Mouse (Mus musculus): ENCODE measurements around the gene Mydgf.

DNA sequence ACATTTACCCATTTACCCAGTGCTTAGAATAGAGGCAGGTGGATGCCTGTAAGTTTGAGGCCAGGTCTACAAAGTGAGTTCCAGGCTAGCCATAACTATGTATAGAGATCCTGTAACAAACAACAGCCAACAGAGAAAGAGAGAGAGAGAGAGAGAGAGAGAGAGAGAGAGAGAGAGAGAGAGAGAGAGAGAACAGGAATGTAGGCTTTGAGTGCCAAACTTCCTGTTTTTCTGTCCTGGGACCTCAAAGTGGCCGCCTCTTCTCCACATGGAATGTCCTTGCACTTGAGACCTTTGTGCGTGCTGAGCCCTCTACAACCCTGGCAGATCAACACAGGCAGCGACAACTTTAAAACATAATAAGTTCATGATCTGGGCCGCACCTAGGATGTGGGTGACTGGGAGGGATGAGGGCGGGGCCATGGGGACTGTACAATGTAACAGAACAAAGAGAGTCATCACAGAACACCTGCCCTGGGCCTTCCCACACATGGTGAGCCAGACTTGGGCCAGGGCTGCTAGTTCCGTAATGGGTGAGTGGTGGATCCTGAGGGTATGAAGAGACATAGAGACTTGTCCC, 20.1 kb downstream of the Mydgf start:
- TF ChIP-seq CTCF (IDR thresholded peaks at IDR 0.05; ENCODE audit: extremely low read depth, insufficient read length, insufficient replicate concordance, low read depth, low read length) (no peak), POLR2A (IDR thresholded peaks at IDR 0.05; ENCODE audit: low read depth, low read length) (no peak)
